Comparison of ENCODE assay signal across 23 mouse cellular contexts in the genomic region with DNA sequence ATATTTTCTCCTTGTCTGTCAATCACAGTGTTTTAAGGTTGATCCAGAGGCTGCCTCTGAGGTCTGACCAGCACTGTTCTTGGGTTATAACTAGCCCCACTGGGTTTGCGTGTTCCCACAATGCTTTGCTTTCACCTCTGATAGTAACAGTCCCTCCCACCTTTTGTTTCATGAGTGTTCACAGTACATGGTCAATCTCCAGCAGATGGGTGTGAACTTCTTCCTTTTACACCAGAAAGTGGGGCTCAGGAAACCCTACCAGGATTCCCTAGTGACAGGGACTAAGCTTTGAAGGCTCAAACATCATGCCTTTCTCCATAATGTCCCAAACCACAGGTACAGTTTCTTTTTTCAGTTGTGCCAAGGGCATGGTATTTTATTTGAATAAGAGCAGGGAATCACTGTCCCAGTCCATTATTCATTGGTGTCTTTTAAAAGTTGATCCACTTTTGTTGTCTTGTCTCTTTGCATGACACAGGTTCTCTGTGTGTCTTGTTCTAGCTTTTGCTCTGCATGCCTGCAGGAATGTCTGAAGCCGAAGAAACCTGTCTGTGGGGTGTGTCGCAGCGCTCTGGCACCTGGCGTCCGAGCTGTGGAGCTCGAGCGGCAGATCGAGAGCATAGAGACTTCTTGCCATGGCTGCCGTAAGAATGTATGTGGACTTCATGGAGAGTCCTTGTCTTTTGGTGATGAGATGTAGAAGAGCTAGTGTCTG. TPM values are rescaled to one million over a fixed set of nuclear protein-coding genes. Genes with fewer than 3 reads are reported as not detected.
DNase-seq lines count a peak whose midpoint lies in the region; ATAC-seq and TF ChIP-seq lines count a peak whose summit lies in the region.
"Had no signal": no experiment of that assay in that cellular context is flagged by ENCODE, and none has a peak within 500 bp of the region (broad histone marks: within the 10 kb centered on the region; RNA-seq: fewer than 3 reads in every experiment).

No protein-coding gene starts in this region.

- H3K27me3 ChIP-seq in liver, postnatal 0 days (ENCODE audit: insufficient read depth, low read length) = no peaks in the 10 kb centered on the region
- H3K27me3 ChIP-seq in liver, embryonic 11.5 days (replicated peaks; ENCODE audit: control insufficient read depth, insufficient read depth, low read length) = no peaks in the 10 kb centered on the region
- H3K27me3 ChIP-seq: embryonic facial prominence, embryonic 12.5 days; forebrain, embryonic 12.5 days; liver, embryonic 13.5 days; neural tube, embryonic 12.5 days had no signal

- H3K9ac ChIP-seq in liver, postnatal 0 days (replicated peaks) = no peak overlapping the region
- no peak overlapping the region for H3K9ac ChIP-seq in liver, embryonic 11.5 days (ENCODE audit: low read depth, low read length)
- H3K9ac ChIP-seq: embryonic facial prominence, embryonic 12.5 days; forebrain, embryonic 12.5 days; liver, embryonic 13.5 days; lung, embryonic 14.5 days; neural tube, embryonic 12.5 days had no signal

- WGBS in liver, postnatal 0 days (ENCODE audit: insufficient replicate concordance) = 93% methylated on average over 10 of the region's 10 CpGs
- WGBS in liver, embryonic 11.5 days = 94% methylated on average over 10 of the region's 10 CpGs

- no peaks in the 10 kb centered on the region for H3K9me3 ChIP-seq in liver, postnatal 0 days (ENCODE audit: low read length)
- H3K9me3 ChIP-seq in liver, embryonic 11.5 days (ENCODE audit: control insufficient read depth, low read length) = no peaks in the 10 kb centered on the region
- H3K9me3 ChIP-seq: embryonic facial prominence, embryonic 12.5 days; forebrain, embryonic 12.5 days; liver, embryonic 13.5 days; neural tube, embryonic 12.5 days had no signal

- peaks cover 48% of the 10 kb centered on the region for H3K4me1 ChIP-seq in liver, postnatal 0 days (ENCODE audit: insufficient read depth)
- peaks cover 37% of the 10 kb centered on the region for H3K4me1 ChIP-seq in liver, embryonic 11.5 days (replicated peaks; ENCODE audit: control insufficient read depth, insufficient read depth, low read length)

- no peak for TF ChIP-seq EP300 in liver, postnatal 0 days (IDR thresholded peaks at IDR 0.05; ENCODE audit: low read depth)

- H3K4me3 ChIP-seq in gastrocnemius, adult 2 months = no peak overlapping the region
- H3K4me3 ChIP-seq in liver, postnatal 0 days (ENCODE audit: low read depth, low read length) = no peak overlapping the region
- no peak overlapping the region for H3K4me3 ChIP-seq in liver, embryonic 11.5 days (ENCODE audit: low read depth, low read length)
- no peak overlapping the region for H3K4me3 ChIP-seq in layer of hippocampus, adult 2 months
- H3K4me3 ChIP-seq: embryonic facial prominence, embryonic 12.5 days; erythroblast, embryonic 14.5 days; forebrain, embryonic 12.5 days; liver, embryonic 13.5 days; neural tube, embryonic 12.5 days had no signal

- peak overlapping the region; percentile 91; the same call in 1 of the 2 replicates for H3K4me2 ChIP-seq in liver, postnatal 0 days (ENCODE audit: low read depth, low read length)
- H3K4me2 ChIP-seq in liver, embryonic 11.5 days = no peak overlapping the region
- H3K4me2 ChIP-seq: embryonic facial prominence, embryonic 12.5 days; forebrain, embryonic 12.5 days; lung, embryonic 14.5 days; neural tube, embryonic 12.5 days had no signal

- peak overlapping the region; percentile 16; the same call in 1 of the 2 replicates for H3K27ac ChIP-seq in gastrocnemius, adult 2 months
- no peak overlapping the region for H3K27ac ChIP-seq in liver, postnatal 0 days (ENCODE audit: low read depth)
- H3K27ac ChIP-seq in liver, embryonic 11.5 days (ENCODE audit: low read depth, low read length) = no peak overlapping the region
- no peak overlapping the region for H3K27ac ChIP-seq in layer of hippocampus, adult 2 months
- H3K27ac ChIP-seq: embryonic facial prominence, embryonic 12.5 days; forebrain, embryonic 12.5 days; liver, embryonic 13.5 days; neural tube, embryonic 12.5 days had no signal

- TF ChIP-seq CTCF in gastrocnemius, adult 2 months (IDR thresholded peaks at IDR 0.05) = no peak
- no peak for TF ChIP-seq CTCF in liver, postnatal 0 days (IDR thresholded peaks at IDR 0.05; ENCODE audit: low read depth)
- TF ChIP-seq CTCF in layer of hippocampus, adult 2 months (conservative IDR thresholded peaks at IDR 0.05) = no peak

- peaks cover 50% of the 10 kb centered on the region for H3K36me3 ChIP-seq in liver, postnatal 0 days (replicated peaks; ENCODE audit: insufficient read depth, low read length)
- peaks cover 21% of the 10 kb centered on the region for H3K36me3 ChIP-seq in liver, embryonic 11.5 days (ENCODE audit: control insufficient read depth, insufficient read depth, low read length)

- intact Hi-C loops in gastrocnemius, adult 2 months (cut with DNase I) = no loop called here

- peak; percentile 20 for DNase-seq in cerebellum, adult 11-12 months
- no peak for DNase-seq in cerebellum, postnatal 25 days
- peak; percentile 15 for DNase-seq in gastrocnemius, adult 2 months
- no peak for DNase-seq in gastrocnemius, postnatal 10 days
- no peak for DNase-seq in liver, postnatal 0 days
- no peak for DNase-seq in liver, embryonic 11.5 days (ENCODE audit: low spot score)
- peak; percentile 71 for DNase-seq in R1 (ENCODE audit: low read depth, low spot score)
- DNase-seq in layer of hippocampus, adult 2 months (ENCODE audit: low spot score in 2 of 2) = no peak
- DNase-seq: adrenal gland, postnatal 25 days; gastrocnemius, postnatal 14 days; heart, adult 18-20 months; kidney, adult 9 months; kidney, postnatal 14 days; layer of hippocampus, postnatal 36 days; liver, embryonic 13.5 days; lung, embryonic 14.5 days; lung, postnatal 4 days had no signal

- no peak for ATAC-seq in liver, postnatal 0 days
- ATAC-seq in liver, embryonic 11.5 days (replicated peaks; ENCODE audit: low FRiP score) = no peak
- ATAC-seq: hindbrain, embryonic 16.5 days; intestine, embryonic 16.5 days had no signal

RNA-seq across cellular contexts. Expression of gene Spata2, which starts 14.0 kb away (rescaled TPM):
- 10 to 100 TPM; 18.4 to 18.9 TPM for total RNA-seq in gastrocnemius, adult 2 months (2021)
- 10 to 100 TPM; 14.9 to 15.6 TPM for total RNA-seq in gastrocnemius, postnatal 10 days (2021)
- polyA plus RNA-seq in liver, postnatal 0 days (2015; fragmentation: Nextera tagmentation; extraction: Ambion mirVana) = 4.7 and 4.9 TPM in 2 replicates
- polyA plus RNA-seq in liver, embryonic 11.5 days (2014; fragmentation: Nextera tagmentation; extraction: Ambion mirVana) = 16.2 and 17.5 TPM in 2 replicates
- total RNA-seq in layer of hippocampus, adult 2 months (2021) = 10 to 100 TPM; 80.9 to 82.4 TPM

RNA-seq across cellular contexts. Expression of gene Rnf114, which starts 14.3 kb away (rescaled TPM):
- total RNA-seq in gastrocnemius, adult 2 months (2021) = 10 to 100 TPM; 40.0 to 40.9 TPM
- total RNA-seq in gastrocnemius, postnatal 10 days (2021) = 10 to 100 TPM; 16.8 to 18.3 TPM
- polyA plus RNA-seq in liver, postnatal 0 days (2015; fragmentation: Nextera tagmentation; extraction: Ambion mirVana) = 39.5 and 44.0 TPM in 2 replicates
- 55.9 and 57.7 TPM in 2 replicates for polyA plus RNA-seq in liver, embryonic 11.5 days (2014; fragmentation: Nextera tagmentation; extraction: Ambion mirVana)
- 10 to 100 TPM; 50.9 to 51.6 TPM for total RNA-seq in layer of hippocampus, adult 2 months (2021)

RNA-seq across cellular contexts. Expression of gene Snai1, which starts 31.3 kb away (rescaled TPM):
- 1 to 10 TPM; 1.1 to 1.2 TPM for total RNA-seq in gastrocnemius, adult 2 months (2021)
- 1 to 10 TPM; 3.9 to 5.7 TPM for total RNA-seq in gastrocnemius, postnatal 10 days (2021)
- 1.6 and 2.3 TPM in 2 replicates for polyA plus RNA-seq in liver, postnatal 0 days (2015; fragmentation: Nextera tagmentation; extraction: Ambion mirVana)
- polyA plus RNA-seq in liver, embryonic 11.5 days (2014; fragmentation: Nextera tagmentation; extraction: Ambion mirVana) = 14.3 and 15.2 TPM in 2 replicates
- under 1 TPM; 0.64 to 0.82 TPM for total RNA-seq in layer of hippocampus, adult 2 months (2021)
- polyA plus RNA-seq: erythroblast, embryonic 14.5 days had no signal

Comparison
In these comparisons a context has a peak if more than half of its experiments do, and no peak if none do; other contexts are left out.
1. DNase-seq: peak in cerebellum, adult 11-12 months (single experiment), gastrocnemius, adult 2 months (single experiment) and R1 (single experiment); none in cerebellum, postnatal 25 days (0 of 2), gastrocnemius, postnatal 10 days (single experiment), liver, postnatal 0 days (single experiment), liver, embryonic 11.5 days (single experiment) and layer of hippocampus, adult 2 months (0 of 2).
2. RNA of gene Spata2, which starts 14.0 kb away (total RNA-seq): 80.9 to 82.4 TPM in layer of hippocampus, adult 2 months; 18.4 to 18.9 TPM in gastrocnemius, adult 2 months and 14.9 to 15.6 TPM in gastrocnemius, postnatal 10 days; every median in the first group is over 4 times any median in the second.